ENCODE assay signal across 8 mouse cellular contexts in the genomic region with DNA sequence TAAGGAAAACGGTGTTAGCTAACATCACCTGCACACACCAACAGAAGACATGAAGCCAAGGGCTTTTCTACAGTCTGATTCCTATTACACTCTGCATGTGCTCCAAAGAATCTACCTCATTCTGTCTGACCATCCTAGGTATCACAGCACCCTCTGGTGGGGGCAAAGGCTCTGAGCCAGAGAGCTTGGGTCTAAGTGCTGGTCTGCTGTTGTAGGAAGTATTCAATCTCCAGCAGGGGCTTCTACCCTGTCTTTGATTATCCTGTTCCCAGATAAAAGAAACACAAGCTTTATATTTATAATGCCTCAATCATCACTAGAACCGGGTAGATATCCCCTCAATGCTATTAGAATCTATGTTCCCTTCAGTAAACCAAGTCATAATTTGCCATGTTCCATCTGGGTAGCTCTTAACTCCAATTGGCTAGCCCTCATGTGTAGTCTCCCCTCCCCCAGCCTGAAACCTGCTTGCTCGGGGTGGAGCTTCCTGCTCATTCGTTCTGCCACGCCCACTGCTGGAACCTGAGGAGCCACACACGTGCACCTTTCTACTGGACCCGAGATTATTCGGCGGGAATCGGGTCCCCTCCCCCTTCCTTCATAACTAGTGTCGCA. TPM values are rescaled to one million over a fixed set of nuclear protein-coding genes. Genes with fewer than 3 reads are reported as not detected.
DNase-seq lines count a peak whose midpoint lies in the region; ATAC-seq and TF ChIP-seq lines count a peak whose summit lies in the region.
"Not testable (repeated sequence)": the region's sequence is repeated elsewhere in the genome, so short reads cannot be mapped to it uniquely, and the experiment has no call there.

No protein-coding gene starts in this region.

- H3K27ac ChIP-seq in hindbrain, embryonic 16.5 days (ENCODE audit: low read depth, low read length) = not testable (repeated sequence)
- H3K27ac ChIP-seq in limb, embryonic 10.5 days = peak overlapping the region; percentile 15

- WGBS in hindbrain, embryonic 16.5 days = 5% methylated on average over 5 of the region's 11 CpGs
- WGBS in limb, embryonic 10.5 days = 5% methylated on average over 6 of the region's 11 CpGs

- H3K4me1 ChIP-seq in hindbrain, embryonic 16.5 days (ENCODE audit: control insufficient read depth, insufficient read depth, low read depth, low read length) = not testable (repeated sequence)
- peaks cover 17% of the 10 kb centered on the region for H3K4me1 ChIP-seq in limb, embryonic 10.5 days

- ATAC-seq in Patski = not testable (repeated sequence)
- ATAC-seq in frontal cortex, adult (ENCODE audit: low TSS enrichment) = peak; percentile 65; the same call in 1 of the 2 replicates
- peak; percentile 88 for ATAC-seq in hindbrain, embryonic 16.5 days
- peak; percentile 99 for ATAC-seq in megakaryocyte, adult 5-6 weeks (ENCODE audit: poor library complexity, severe bottlenecking)

- CTCF ChIA-PET in Patski (lab: Charles Lee) = interaction anchor here (0.7 to 1.6 kb wide), 4 partner anchors 9 to 15 kb away, joined by 3 to 11 read pairs (median 4); a partner anchor contains a TSS

- H3K9ac ChIP-seq in hindbrain, embryonic 16.5 days (ENCODE audit: low read depth, low read length) = not testable (repeated sequence)

- in situ Hi-C loops in Patski (cut with MboI; ENCODE audit: low pct_unique_long_range_greater_than_20kb) = not testable (repeated sequence)

- not testable (repeated sequence) for H3K4me3 ChIP-seq in hindbrain, embryonic 16.5 days (ENCODE audit: low read length)
- H3K4me3 ChIP-seq in limb, embryonic 10.5 days = peak overlapping the region; percentile 20

- H3K27me3 ChIP-seq in Patski; hindbrain, embryonic 16.5 days (replicated peaks; ENCODE audit: control insufficient read depth, insufficient read depth, low read length); limb, embryonic 10.5 days (ENCODE audit: low read depth, poor library complexity, severe bottlenecking): not testable (repeated sequence)

- H3K9me3 ChIP-seq in hindbrain, embryonic 16.5 days (ENCODE audit: control insufficient read depth, low read length); limb, embryonic 10.5 days (replicated peaks): not testable (repeated sequence)

- POLR2A ChIA-PET in Patski (lab: Charles Lee) = not testable (repeated sequence)

- H3K4me2 ChIP-seq in hindbrain, embryonic 16.5 days (ENCODE audit: low read length) = peak overlapping the region; percentile 22; the same call in 1 of the 2 replicates

- H3K36me3 ChIP-seq in hindbrain, embryonic 16.5 days (ENCODE audit: control insufficient read depth, insufficient read depth, low read length); limb, embryonic 10.5 days: not testable (repeated sequence)

- peak; percentile 74 for TF ChIP-seq CTCF in Patski (IDR thresholded peaks at IDR 0.05)

- not testable (repeated sequence) for DNase-seq in Patski (ENCODE audit: low read depth, low spot score)
- DNase-seq in cerebellum, postnatal 25 days = peak; percentile 47 to 62
- DNase-seq in limb, embryonic 10.5 days (ENCODE audit: low spot score) = peak; percentile 85
- peak; percentile 38 for DNase-seq in retina, postnatal 7 days (ENCODE audit: low read depth, low spot score)
- DNase-seq in thymus, postnatal 4 days = peak; percentile 90

RNA-seq across cellular contexts. Expression of a gene that starts 14.3 kb away (rescaled TPM):
- polyA plus RNA-seq in Patski (2021) = 0.10 TPM
- polyA plus RNA-seq in hindbrain, embryonic 16.5 days (2015; fragmentation: Nextera tagmentation; extraction: Ambion mirVana) = 2.2 and 3.1 TPM in 2 replicates
- 0.49 and 0.66 TPM in 2 replicates for polyA plus RNA-seq in limb, embryonic 10.5 days (2016; fragmentation: Nextera tagmentation; extraction: Ambion mirVana)
- total RNA-seq in megakaryocyte, adult 5-6 weeks (2015) = 0.09 TPM in 1 of 2 replicates, not detected in the other
- total RNA-seq in megakaryocyte, adult 5-6 weeks (2017) = not detected in 2 replicates

RNA-seq across cellular contexts. Expression of a gene that starts 15.4 kb away (rescaled TPM):
- 1,474 TPM for polyA plus RNA-seq in Patski (2021)
- polyA plus RNA-seq in hindbrain, embryonic 16.5 days (2015; fragmentation: Nextera tagmentation; extraction: Ambion mirVana) = 854 and 884 TPM in 2 replicates
- 1,689 and 1,952 TPM in 2 replicates for polyA plus RNA-seq in limb, embryonic 10.5 days (2016; fragmentation: Nextera tagmentation; extraction: Ambion mirVana)
- total RNA-seq in megakaryocyte, adult 5-6 weeks (2015) = 2,908 and 2,972 TPM in 2 replicates
- 3,179 and 3,683 TPM in 2 replicates for total RNA-seq in megakaryocyte, adult 5-6 weeks (2017)

RNA-seq across cellular contexts. Expression of a gene that starts 29.2 kb away (rescaled TPM):
- polyA plus RNA-seq in Patski (2021) = 6.8 TPM
- 11.1 and 11.4 TPM in 2 replicates for polyA plus RNA-seq in hindbrain, embryonic 16.5 days (2015; fragmentation: Nextera tagmentation; extraction: Ambion mirVana)
- polyA plus RNA-seq in limb, embryonic 10.5 days (2016; fragmentation: Nextera tagmentation; extraction: Ambion mirVana) = 35.3 and 37.8 TPM in 2 replicates
- 9.1 and 10.9 TPM in 2 replicates for total RNA-seq in megakaryocyte, adult 5-6 weeks (2015)
- 19.9 and 21.3 TPM in 2 replicates for total RNA-seq in megakaryocyte, adult 5-6 weeks (2017)

RNA-seq across cellular contexts. Expression of a gene that starts 29.3 kb away (rescaled TPM):
- 41.6 TPM for polyA plus RNA-seq in Patski (2021)
- 31.4 and 33.0 TPM in 2 replicates for polyA plus RNA-seq in hindbrain, embryonic 16.5 days (2015; fragmentation: Nextera tagmentation; extraction: Ambion mirVana)
- 28.0 and 34.2 TPM in 2 replicates for polyA plus RNA-seq in limb, embryonic 10.5 days (2016; fragmentation: Nextera tagmentation; extraction: Ambion mirVana)
- total RNA-seq in megakaryocyte, adult 5-6 weeks (2015) = 1.1 and 3.3 TPM in 2 replicates
- 2.8 and 4.8 TPM in 2 replicates for total RNA-seq in megakaryocyte, adult 5-6 weeks (2017)

RNA-seq across cellular contexts. Expression of a gene that starts 49.6 kb away (rescaled TPM):
- polyA plus RNA-seq in Patski (2021) = 9.9 TPM
- polyA plus RNA-seq in hindbrain, embryonic 16.5 days (2015; fragmentation: Nextera tagmentation; extraction: Ambion mirVana) = 10.0 and 13.9 TPM in 2 replicates
- 73.1 and 88.1 TPM in 2 replicates for polyA plus RNA-seq in limb, embryonic 10.5 days (2016; fragmentation: Nextera tagmentation; extraction: Ambion mirVana)
- total RNA-seq in megakaryocyte, adult 5-6 weeks (2015) = 0.34 and 0.38 TPM in 2 replicates
- total RNA-seq in megakaryocyte, adult 5-6 weeks (2017) = 0.07 and 0.24 TPM in 2 replicates
